Mouse (Mus musculus) lung, postnatal 25 days (tissue): ENCODE measurements around the gene Stc2.

ENCODE experiments used
- DNase-seq: peaks from one replicate; pipeline ENCODE4 v3.0.0; 2022; ENCODE audit warnings: low spot score

Gene Stc2

GRCm38 (mm10) chr11:31366421-31366820 is 3.5 kb downstream of the Stc2 start:
- DNase-seq: no peak

GRCm38 (mm10) chr11:31365981-31366380 is 3.9 kb downstream of the Stc2 start:
- no peak for DNase-seq

- DNase-seq: no peak
Observed at GRCm38 (mm10) chr11:31365280-31365679, 4.6 kb downstream of the Stc2 start.

- no peak for DNase-seq
Observed at GRCm38 (mm10) chr11:31362856-31363255, 7.0 kb downstream of the Stc2 start.

- peak; percentile 36 for DNase-seq
Observed at GRCm38 (mm10) chr11:31362330-31362729, 7.5 kb downstream of the Stc2 start.

- no peak for DNase-seq
Observed at GRCm38 (mm10) chr11:31361047-31361446, 8.8 kb downstream of the Stc2 start.

GRCm38 (mm10) chr11:31359283-31359902 is 10.5 kb downstream of the Stc2 start:
- DNase-seq: no peak

GRCm38 (mm10) chr11:31358453-31358852 is 11.4 kb downstream of the Stc2 start:
- DNase-seq: no peak

- no peak for DNase-seq
Observed at GRCm38 (mm10) chr11:31356866-31357265, 13.0 kb downstream of the Stc2 start.

- no peak for DNase-seq
Observed at GRCm38 (mm10) chr11:31355737-31356136, 14.1 kb downstream of the Stc2 start.

GRCm38 (mm10) chr11:31354514-31354913 is 15.4 kb downstream of the Stc2 start:
- DNase-seq: no peak
